Mouse (Mus musculus) left cerebral cortex, adult 9 months (tissue): ENCODE measurements around the gene Qars.

ENCODE experiments used
- DNase-seq, 2 experiments: peaks; one replicate each; pipeline ENCODE4 v3.0.0; 2022; ENCODE audit warnings: low spot score in 2 of 2

Gene Qars

DNA sequence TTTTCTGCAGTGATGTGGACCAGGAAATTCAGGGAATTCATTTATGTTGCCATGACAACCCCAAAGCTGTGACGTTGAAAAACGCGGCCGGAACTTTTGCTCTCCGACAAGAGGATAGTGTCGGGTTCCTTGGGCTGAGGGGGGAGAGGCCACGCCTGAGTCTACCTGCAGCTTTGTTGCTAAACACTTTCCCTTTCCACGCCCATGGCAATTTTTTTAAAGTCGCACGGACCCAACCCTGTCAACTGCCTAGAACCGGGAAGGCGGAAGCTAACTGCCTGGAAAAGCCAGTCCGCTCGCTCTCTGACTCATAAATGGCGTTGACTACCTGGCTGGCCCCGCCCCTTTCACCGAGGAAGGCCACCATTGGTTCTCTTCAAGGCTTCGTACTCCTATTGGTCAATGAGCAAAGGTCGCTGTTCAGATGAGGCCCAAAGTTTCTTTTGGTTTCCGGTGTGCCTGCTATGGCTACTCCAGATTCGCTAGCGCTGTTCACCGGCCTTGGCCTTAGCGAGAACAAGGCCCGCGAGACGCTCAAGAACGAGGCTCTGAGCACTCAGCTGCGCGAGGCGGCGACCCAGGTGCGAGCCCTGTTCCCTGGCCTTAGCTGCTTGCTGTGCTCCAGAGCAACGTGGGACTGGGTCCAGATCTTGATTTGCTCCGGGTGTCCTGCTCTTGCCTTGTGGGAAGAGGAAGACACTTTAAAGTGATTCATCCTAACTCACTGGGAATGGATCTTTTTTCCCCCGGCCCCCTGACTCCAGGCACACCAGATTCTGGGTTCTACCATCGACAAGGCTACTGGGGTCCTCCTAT, at the start of gene Qars:
Gene Qars, plus strand, starts transcription at position 88 of the 816 bp plus-strand sequence.
- peak; percentile 85 to 95 for DNase-seq

DNA sequence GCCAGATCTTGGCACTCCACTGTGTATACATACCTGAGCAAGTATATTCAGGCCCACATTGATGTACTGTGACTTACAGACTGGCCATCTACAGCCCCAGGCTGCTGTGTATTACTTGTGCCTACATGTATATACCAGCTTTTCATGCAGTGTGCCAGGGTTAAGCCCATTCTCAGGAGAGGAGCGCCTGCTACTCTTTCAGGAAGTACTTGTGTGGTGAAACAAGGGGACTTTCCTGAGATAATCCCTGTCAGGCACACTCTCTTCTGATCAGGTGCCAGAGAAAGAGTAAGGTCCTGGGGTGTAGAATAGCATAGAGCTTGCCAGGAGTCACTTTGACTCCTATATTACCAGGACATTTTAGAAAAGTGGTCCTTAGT, 47.6 kb upstream of the Qars start:
- DNase-seq = no peak

DNA sequence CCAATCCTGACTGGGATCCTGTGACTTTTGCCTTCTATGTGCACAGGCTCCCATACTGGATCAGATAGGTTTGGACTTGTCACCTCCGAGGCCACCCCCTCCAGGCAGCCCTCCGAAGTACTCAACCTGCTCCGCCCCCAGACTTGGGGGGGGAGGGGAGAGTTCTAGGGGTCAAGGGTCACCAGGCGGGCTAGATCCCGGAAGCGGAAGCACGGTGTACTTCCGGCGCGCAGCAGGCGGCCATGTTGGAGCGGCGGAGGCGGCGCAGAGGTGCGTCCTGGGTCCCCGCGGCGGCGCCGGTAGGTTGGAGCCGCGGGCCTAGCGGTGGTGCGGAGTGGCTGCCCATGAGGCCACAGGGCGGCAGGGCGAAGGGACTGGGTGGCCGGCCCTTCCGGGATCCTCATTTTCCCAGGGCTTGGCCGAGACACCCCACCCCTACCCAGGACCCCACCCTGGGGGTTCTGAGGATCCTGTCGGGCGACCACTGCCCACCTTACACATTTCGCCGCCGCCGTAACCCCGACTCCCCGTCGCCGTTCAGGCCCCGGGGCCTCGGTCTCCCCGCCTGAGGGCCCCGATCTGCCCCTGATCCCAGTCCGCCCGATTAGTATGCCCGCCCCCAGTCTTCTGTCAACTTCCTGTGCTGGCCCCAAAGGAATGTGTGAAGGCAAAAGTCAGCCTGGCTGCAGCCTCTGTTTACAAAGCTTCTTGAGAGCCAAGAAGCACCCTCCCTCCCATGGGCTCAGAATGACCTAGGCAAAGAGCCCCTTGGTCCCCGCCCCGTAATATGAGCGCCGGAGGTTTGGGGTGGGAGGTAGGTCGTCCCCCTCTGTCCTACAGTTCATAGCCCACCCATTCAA, 47.0 kb upstream of the Qars start, which contains the start of gene Ccdc71:
Gene Ccdc71, plus strand, starts transcription at position 209 of the 860 bp plus-strand sequence.
- peak; percentile 67 to 87 for DNase-seq

DNA sequence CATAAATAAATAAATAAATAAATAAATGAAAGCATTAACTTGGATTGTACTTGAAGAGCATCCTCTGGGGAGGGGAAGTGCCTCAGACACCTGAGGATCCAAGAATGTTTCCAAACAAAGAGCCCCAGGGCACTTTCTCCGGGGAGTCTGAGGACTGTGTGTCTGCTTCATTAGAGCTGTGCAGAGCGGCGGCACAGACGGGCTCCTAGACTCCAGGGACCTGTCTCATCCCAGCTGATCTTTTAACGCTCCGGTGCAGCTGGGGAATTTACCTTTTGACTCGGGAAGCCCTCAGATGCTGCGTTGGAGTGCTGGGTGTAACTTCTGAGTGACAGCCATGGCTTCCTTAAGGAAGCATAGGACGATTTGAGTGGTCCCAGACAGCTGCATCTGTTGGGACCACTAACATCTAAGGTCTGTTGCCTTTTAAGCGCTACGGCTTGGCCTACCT, 46.3 kb upstream of the Qars start, which contains the start of gene Klhdc8b:
Gene Klhdc8b, minus strand, starts transcription at position 401 of the 451 bp plus-strand sequence.
- no peak for DNase-seq

DNA sequence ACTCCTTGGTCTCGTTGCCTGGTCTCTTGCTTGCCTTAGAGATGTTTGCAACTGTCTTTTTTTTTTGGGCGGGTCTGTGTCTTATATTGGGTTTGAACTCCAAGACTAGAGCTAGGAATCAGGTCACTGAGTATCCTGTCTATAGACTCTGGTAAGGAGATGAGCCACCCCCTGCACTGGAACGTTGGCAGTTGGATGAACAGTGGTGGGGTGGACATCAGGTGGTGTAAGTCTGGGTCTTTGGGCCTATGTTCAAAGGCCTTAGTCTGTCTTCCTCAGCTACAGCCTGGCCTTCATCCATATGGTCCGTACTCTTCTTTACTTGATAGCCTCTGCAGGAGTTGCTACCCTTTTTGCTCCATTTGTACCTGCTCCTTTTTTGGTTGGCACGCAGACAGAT, 45.8 kb upstream of the Qars start:
- no peak for DNase-seq

DNA sequence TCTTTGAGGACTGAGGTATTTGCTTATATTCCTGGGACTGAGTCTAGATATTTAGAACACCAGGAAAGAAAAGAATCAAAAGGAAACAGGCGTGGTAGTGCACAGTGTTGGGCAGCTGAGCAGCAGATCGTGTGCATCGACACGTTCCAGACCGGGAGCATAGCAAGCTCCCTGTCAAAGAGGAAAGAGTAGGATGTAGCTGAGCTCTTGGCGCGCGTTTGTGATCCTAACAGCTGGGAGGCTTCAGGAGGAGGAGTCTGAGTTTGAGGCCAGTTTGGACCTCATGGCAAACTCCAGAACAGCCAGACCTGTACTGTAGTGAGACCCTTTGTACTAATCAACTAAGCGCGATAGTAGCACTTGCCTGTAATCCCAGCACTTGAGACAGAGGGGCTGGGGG, 45.3 kb upstream of the Qars start:
- no peak for DNase-seq

DNA sequence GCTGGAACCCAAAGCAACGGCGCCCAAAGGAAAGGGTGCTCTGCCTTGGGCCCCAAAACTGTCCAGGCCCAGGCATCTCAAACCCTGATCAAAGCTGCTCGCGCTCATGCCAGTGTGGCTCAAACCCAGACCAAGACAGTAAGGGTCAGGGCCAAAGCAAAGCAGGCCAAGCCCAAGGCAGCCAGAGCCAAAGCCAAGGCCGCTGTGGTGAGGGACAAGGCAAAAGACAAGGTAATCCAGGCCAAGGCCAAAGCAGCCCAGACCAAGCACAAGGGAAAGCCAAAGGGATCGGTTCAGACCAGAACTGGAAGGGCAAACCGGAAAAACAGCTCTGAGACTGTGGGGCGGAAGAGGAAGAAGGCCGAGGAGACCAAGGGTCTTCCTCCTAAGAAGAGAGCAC, 43.8 kb upstream of the Qars start:
- no peak for DNase-seq

DNA sequence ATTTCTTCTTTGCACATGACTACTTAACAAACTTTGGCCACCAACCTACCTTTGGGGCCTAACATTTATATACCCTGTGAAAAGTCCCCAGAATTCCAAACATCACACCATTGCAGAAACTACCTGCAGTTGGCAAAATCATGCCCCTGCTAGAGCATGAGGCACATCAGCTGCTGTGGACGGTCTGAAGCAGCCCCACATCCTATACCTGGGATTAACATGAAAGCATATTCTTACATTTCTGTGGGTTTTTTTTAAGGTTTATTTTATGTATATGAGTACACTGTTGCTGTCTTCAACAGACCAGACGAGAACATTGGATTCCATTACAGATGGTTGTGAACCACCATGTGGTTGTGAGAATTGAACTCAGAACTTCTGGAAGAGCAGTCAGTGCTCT, 41.3 kb upstream of the Qars start:
- DNase-seq = no peak

DNA sequence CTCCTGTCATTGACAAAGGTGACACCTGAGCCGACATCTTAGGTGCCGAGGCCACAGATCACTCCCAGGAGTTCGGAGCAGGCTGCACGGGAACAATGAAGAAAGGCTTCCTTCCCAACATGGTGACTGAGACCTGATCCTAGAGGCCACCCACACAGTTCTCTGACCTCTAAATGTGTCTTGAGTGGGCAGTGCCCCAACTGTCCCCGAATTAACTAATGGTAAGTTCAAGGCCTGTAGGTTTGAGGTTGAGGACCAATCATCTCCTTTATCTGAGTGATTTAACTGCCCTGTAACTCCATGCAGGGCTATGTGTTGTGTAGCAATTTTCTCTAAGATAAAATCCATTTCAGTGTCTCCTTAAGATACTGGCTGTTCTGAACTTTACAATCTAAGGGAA, 38.1 kb upstream of the Qars start:
- no peak for DNase-seq

GRCm38 (mm10) chr9:108469845-108470244, 37.7 kb upstream of the Qars start:
- DNase-seq = no peak

- DNase-seq = no peak
Observed at GRCm38 (mm10) chr9:108474528-108474927, 33.0 kb upstream of the Qars start.

DNA sequence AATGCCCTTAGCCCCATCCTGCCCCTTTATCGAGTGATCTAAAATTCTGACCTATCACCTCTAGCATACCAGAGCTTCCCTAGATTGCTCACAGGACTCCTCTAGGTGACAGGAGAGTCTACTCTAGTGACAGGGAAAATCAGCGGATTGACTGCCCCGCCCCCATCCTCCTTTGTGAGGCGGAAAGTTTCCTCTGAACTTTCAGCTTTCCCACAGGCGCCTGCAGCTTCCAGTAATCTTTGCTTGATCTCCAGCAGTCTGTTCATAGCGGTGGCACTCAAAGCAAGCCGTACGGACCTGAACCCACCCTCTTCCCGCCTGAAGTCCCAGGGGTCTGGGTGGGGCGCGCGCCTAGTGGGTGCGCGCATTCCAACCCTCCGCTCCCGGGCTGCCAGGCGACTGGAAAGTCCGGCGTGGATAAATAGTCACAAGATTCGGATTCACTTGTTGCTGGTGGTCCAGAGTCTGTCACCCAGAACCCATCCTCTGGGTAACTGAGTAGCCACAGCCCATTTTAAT, 28.8 kb upstream of the Qars start:
- no peak for DNase-seq

DNA sequence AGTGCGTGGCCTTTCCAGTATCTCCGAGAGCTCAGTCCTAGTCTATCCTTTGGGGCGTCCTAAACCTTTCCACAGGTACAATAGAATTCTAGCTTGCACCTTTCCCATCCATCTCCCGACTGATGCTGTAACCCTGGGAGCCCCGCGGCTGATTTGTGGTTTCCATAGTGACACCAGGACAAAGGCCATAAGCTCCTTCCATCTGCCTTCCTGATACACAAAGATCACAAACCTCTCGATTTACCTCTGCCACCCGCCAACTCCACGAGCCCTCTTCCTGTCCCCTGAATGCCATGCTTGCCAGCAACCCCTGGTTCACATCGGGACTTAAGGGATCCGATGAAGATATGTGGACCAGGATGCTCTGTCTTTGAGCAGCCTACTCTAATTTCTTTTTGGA, 28.3 kb upstream of the Qars start:
- no peak for DNase-seq

GRCm38 (mm10) chr9:108479721-108480351, 27.7 kb upstream of the Qars start, which contains the start of gene Lamb2:
Lamb2 (plus strand) TSS chr9:108479736.
- DNase-seq = no peak

GRCm38 (mm10) chr9:108480813-108481519, 26.5 kb upstream of the Qars start:
- no peak for DNase-seq

DNA sequence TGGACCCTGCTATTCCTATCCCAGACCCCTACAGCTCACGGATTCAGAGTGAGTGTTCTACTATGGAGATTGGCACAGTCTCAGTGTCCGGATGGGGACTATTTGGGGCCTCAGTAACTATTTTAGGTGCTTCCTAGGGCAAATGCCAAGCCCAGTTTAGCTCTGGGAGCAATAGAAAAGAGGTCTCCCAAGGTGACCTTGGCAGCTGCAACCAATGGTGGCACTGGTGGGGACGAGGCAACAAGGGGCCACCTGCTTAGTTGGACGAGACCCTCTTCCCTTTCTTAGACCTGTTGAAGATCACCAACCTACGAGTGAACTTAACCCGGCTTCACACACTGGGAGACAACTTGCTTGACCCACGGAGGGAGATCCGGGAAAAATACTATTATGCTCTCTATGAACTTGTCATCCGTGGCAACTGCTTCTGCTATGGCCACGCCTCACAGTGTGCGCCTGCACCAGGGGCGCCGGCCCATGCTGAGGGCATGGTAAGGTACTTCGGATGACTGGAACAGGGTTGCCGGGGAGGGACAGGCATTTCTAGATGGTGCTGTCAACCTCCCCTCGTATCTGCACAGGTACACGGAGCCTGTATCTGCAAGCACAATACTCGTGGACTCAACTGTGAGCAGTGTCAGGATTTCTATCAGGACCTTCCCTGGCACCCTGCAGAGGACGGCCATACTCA, 25.8 kb upstream of the Qars start:
- no peak for DNase-seq

GRCm38 (mm10) chr9:108483051-108483790, 24.3 kb upstream of the Qars start:
- DNase-seq = no peak

GRCm38 (mm10) chr9:108484021-108484420, 23.5 kb upstream of the Qars start:
- no peak for DNase-seq

- DNase-seq = no peak
Observed at GRCm38 (mm10) chr9:108485301-108485875, 22.1 kb upstream of the Qars start.
